Mouse (Mus musculus) thymus, postnatal 25 days (tissue): Measurements from ENCODE around the gene Uggt1.
A peak's percentile ranks its signal among the peaks of the same experiment; 100 is the strongest.

Experiments used
- DNase-seq: peaks from one replicate; pipeline ENCODE4 v3.0.0; 2022

Uggt1 gene

DNA sequence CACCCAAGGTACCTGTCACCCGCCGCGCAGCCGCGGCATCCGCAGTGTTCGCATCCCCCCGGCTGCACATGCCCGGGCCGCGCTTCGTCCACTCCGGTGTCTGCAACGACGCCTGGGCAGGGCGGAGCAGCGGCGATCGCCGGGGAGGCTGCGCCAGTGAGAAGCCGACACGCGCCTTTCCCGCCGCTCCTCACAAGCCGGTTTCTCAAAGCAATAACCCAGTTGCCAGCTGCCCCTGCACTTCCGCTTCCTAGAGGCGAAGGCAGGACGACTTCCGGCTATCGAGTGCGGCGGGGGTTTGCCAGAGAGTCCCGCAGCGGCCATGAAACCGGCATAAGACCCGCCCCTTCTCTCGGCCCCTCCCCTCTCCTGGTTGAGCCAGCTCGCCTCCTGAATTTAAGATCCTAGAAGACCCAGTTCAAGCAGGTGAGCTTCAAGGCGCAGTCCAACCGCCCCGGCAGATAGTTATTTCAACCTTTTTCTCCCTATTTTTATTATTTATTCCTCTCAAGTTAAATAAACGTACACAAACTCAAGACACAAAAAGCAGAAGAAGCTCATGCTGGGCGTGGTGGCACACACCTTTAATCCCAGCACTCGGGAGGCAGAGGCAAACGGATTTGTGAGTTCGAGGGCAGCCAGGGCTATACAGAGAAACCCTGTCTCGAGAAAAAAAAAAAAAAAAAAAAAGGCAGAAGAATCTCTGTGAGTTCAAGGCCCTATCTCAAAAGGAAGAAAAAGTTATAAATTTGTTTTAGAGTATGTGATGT lies at the start of gene Uggt1:
Gene Uggt1, minus strand, starts transcription at position 663 of the 770 bp plus-strand sequence.
- peak; percentile 91 for DNase-seq

GRCm38 (mm10) chr1:36293470-36293869 lies 49.0 kb upstream of the Uggt1 start:
- peak; percentile 41 for DNase-seq

- DNase-seq = peak; percentile 54
Observed at GRCm38 (mm10) chr1:36281849-36282248, 37.3 kb upstream of the Uggt1 start.

- DNase-seq = no peak
Observed at GRCm38 (mm10) chr1:36280938-36281337, 36.4 kb upstream of the Uggt1 start.

GRCm38 (mm10) chr1:36279202-36279601 lies 34.7 kb upstream of the Uggt1 start:
- DNase-seq = peak; percentile 91

DNA sequence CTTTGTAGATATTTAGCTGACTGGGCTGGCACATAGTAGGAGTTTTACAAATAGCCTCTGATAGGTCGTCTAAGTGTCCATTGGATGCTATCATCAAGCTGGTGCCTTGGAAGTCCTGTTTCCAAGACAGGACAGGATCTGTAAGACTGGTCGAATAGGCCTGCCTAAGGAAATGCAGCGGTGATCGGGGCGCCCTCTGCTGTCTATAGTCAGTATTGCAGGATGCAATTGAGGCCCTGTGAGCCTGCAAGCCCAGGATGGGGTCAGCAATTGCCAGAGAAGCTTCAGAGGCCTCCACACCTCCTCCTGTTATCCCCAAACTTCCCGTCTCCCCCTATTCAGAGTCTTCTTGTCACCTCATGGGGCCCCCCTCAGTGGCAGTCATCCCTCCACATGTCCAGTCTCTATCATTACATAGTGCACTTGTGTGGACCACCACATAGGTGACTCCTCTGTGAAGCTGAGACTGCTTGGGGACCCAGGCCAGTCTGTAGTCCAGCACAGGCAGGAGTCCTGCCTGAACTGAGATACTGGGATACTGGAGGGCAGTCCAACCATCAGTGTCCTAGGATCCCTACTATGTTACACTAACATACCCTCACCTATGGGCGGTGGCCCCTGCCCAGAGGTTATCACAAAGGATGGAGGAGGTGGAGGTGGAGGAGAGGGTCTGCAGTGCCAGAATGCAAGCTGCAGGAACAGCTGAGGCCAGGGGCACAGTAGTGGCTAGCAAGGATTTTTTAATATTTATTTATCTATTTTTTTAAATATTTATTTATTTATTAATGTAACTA lies 32.9 kb upstream of the Uggt1 start:
- peak; percentile 92 for DNase-seq

GRCm38 (mm10) chr1:36275635-36276389 lies 31.3 kb upstream of the Uggt1 start:
- no peak for DNase-seq

GRCm38 (mm10) chr1:36274455-36274854 lies 29.9 kb upstream of the Uggt1 start, which contains the start of gene Neurl3:
Neurl3 (minus strand) TSS chr1:36274679.
- no peak for DNase-seq

- DNase-seq = no peak
Observed at GRCm38 (mm10) chr1:36273288-36273687, 28.8 kb upstream of the Uggt1 start.

- peak; percentile 46 for DNase-seq
Observed at GRCm38 (mm10) chr1:36272546-36272945, 28.0 kb upstream of the Uggt1 start.

DNA sequence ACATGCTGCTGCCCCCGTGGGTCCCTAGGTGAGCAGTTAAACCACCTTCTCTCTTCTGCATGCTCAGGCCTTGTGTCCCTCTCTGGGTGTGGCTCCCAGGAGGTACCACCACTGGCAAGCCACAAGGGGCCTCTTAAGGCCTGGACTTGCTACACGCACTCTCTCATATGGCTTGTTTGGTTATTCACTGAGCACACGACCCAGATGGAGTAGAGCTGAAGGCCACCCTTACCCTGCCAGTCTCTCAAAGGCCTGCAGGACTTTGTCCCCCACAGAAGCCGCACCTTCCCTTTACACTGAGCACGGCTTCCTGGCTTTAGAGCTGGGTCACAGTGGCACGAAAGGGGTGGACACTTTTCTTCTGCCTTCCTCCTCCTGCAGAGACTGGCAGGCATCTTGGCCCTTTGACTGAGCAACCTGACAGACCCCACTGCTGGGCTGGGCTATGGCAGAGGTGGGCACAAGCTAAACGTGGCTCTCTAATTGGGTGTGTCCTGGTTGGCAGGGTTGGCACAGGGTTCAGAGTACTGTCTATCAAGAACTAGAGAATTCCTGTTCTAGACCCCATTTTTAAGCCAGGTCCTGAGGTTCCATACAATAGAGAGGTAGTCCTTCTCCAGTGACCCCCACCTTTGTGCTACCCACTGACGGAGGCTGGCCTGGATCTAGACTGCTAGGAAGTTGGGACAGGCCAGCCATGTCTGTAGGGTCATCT lies 27.2 kb upstream of the Uggt1 start:
- DNase-seq = no peak

GRCm38 (mm10) chr1:36270666-36271065 lies 26.1 kb upstream of the Uggt1 start:
- no peak for DNase-seq

DNA sequence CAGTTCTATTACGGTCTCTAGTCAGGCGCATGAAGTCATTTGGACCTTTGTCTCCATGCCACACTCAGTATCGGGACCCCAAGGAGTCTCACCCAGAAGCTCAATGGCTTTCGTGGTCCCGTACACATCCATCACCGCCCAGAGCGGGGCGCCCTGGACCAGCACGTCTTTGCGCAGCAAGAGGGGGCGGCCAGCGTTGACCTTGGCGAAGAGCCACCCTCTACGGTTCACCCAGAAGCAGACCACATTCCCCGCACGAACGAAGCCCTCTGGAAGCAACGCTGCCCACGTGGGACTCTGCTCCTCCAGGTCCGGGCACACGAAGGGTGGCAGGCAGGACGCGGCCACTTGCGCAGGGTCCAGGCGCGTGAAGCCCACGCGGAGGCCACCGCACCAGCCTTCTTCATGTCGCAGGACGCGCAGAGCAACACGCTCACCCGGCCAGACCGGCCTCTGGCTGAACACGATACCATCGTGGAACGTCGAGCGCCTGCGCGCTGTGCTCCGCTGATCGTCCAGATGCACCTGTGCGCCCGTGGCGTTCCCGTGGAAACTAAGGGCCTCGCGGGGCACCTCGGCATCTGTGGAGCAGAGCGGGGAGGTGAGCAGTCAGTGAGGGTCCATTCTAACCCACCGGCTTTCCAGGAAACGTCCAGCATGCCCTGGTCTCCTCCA lies 24.7 kb upstream of the Uggt1 start:
- DNase-seq = no peak

GRCm38 (mm10) chr1:36267595-36267994 lies 23.1 kb upstream of the Uggt1 start:
- no peak for DNase-seq

GRCm38 (mm10) chr1:36266293-36266692 lies 21.8 kb upstream of the Uggt1 start:
- DNase-seq = no peak

DNA sequence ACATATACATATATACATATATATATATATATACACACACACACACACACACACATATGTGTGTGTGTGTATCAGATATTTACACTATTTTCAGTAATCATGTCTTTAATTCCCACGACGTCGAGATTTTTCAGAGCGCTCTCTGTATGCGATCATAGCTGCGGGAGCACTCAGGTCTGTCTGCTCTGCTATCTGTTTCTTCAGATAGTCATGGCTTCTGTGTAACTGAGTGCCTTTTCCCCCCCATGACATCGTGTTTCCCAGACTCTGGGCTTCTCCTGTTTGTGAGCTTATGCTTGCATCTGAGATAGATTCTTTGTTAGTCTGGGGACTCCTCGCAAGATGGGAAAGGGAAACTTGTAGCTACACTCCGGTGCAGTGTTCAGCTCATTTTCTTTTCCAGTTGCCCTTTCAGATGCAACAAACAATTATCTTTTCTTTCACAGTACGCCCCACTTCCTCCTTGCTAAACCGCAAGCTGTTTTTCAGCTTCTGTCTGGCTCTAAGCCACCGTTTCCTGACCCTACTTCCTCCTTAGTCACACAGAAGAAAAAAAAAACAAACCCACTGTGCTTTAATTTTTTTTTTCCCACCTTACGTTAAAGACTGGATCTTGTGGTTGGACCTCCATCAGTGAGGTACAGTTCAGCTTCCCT lies 19.4 kb upstream of the Uggt1 start:
- peak; percentile 77 for DNase-seq

GRCm38 (mm10) chr1:36261708-36262504 lies 17.4 kb upstream of the Uggt1 start:
- DNase-seq = peak; percentile 43

GRCm38 (mm10) chr1:36260418-36260817 lies 15.9 kb upstream of the Uggt1 start:
- DNase-seq = no peak

- no peak for DNase-seq
Observed at GRCm38 (mm10) chr1:36259281-36259680, 14.8 kb upstream of the Uggt1 start.

DNA sequence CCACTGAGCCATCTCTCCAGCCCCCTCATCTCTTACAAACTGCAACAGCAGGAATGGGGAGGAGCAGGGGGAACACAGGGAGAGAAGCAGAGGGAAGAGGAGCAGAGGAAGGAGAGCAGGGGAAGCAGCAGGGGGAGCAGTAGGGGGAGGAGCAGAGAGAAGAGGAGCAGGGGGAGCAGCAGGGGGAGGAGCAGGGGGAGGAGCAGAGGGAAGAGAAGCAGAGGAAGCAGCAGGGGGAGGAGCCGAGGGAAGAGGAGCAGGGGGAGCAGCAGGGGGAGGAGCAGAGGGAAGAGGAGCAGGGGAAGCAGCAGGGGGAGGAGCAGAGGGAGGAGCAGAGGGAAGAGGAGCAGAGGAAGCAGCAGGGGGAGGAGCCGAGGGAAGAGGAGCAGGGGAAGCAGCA lies 14.1 kb upstream of the Uggt1 start:
- DNase-seq = no peak

GRCm38 (mm10) chr1:36257276-36257675 lies 12.8 kb upstream of the Uggt1 start:
- DNase-seq = no peak
